Mouse (Mus musculus): ENCODE data around the gene Crip3. TPM values are rescaled to one million over a fixed set of nuclear protein-coding genes. Genes with fewer than 3 reads are reported as not detected.

Crip3 gene
- total and polyA plus RNA-seq, 2 experiments: 1.4 TPM; not detected in 1

DNA sequence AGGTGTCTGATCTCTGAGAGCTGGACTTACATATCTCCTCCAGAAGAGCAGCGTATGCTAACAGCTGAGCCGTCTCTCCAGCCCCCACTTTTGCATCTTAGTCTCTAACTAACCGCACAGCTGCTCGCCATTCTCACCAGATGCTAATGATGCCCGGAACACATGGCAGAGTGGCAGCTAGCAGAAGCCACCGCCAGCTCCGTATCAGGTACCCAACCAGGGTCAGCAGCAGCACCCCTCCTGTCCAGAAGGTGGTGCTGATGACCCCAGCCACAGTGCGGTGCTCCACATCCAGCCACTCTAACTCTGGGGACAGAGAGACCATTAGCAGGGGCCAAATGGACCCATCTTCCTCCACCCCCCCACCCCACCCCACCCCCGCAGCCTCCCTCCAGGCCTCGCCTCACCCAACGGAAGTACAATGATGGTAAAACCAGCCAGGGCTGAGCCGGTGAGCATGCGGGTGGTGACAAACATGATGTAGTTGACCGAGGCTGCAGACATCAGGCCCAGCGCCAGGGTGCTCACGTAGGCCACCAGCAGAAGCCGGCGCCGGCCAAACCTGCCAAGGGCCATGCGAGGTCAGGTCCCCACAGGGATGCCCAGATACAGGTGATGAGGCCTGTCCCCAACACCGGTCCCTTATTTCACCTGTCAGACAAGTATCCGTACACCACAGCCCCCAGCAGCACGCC lies 8.1 kb downstream of the Crip3 start:
- no peaks in the 10 kb centered on the region for H3K27me3 ChIP-seq (ENCODE audit: control insufficient read depth, insufficient read depth, low read length)
- no peaks in the 10 kb centered on the region for H3K36me3 ChIP-seq (ENCODE audit: control insufficient read depth, insufficient read depth, low read length)
- H3K4me3 ChIP-seq (ENCODE audit: insufficient read depth, low read depth, low read length): peak overlapping the region; percentile 3; the same call in 1 of the 2 replicates
- H3K9ac ChIP-seq (ENCODE audit: low read depth, low read length): peak overlapping the region; percentile 28; the same call in 1 of the 2 replicates
- TF ChIP-seq CTCF (IDR thresholded peaks at IDR 0.05; ENCODE audit: low read depth, low read length) (peak; percentile 88), POLR2A (IDR thresholded peaks at IDR 0.05; ENCODE audit: extremely low read depth, insufficient read depth, low read length) (no peak)
- 17% methylated on average over 23 of the region's 23 CpGs for WGBS
- H3K4me1 ChIP-seq (ENCODE audit: control insufficient read depth, insufficient read depth, low read length): peaks cover 15% of the 10 kb centered on the region
- no peaks in the 10 kb centered on the region for H3K79me2 ChIP-seq (ENCODE audit: control insufficient read depth, insufficient read depth, low read length)
- H3K27ac ChIP-seq (replicated peaks; ENCODE audit: insufficient read depth, low read depth, low read length): peak overlapping the region; percentile 55
- peak; percentile 68 for DNase-seq (ENCODE audit: extremely low read depth, low read depth, low spot score)

- Histone ChIP-seq H3K4me1 (ENCODE audit: control insufficient read depth, insufficient read depth, low read length) (peaks cover 15% of the 10 kb centered on the region), H3K36me3 (ENCODE audit: control insufficient read depth, insufficient read depth, low read length) (no peaks in the 10 kb centered on the region), H3K27ac (replicated peaks; ENCODE audit: insufficient read depth, low read depth, low read length) (peak within 1 kb of the TSS; percentile 92), H3K9ac (ENCODE audit: low read depth, low read length) (peak within 1 kb of the TSS; percentile 16; the same call in 1 of the 2 replicates), H3K79me2 (ENCODE audit: control insufficient read depth, insufficient read depth, low read length) (no peaks in the 10 kb centered on the region), H3K27me3 (ENCODE audit: control insufficient read depth, insufficient read depth, low read length) (no peaks in the 10 kb centered on the region), H3K4me3 (ENCODE audit: insufficient read depth, low read depth, low read length) (peak within 1 kb of the TSS; percentile 32; the same call in 1 of the 2 replicates)
- no peak for TF ChIP-seq CTCF (IDR thresholded peaks at IDR 0.05; ENCODE audit: low read depth, low read length)
- TF ChIP-seq POLR2A (IDR thresholded peaks at IDR 0.05; ENCODE audit: extremely low read depth, insufficient read depth, low read length): peak; percentile 45; the same call in 1 of the 2 replicates
- peak; percentile 99 for DNase-seq (ENCODE audit: extremely low read depth, low read depth, low spot score)
- WGBS: 24% methylated on average over 4 of the region's 4 CpGs
Observed at GRCm38 (mm10) chr17:46438298-46438873, 9.7 kb downstream of the Crip3 start, which contains the start of gene Slc22a7. Slc22a7 (minus strand) TSS chr17:46438457.

DNA sequence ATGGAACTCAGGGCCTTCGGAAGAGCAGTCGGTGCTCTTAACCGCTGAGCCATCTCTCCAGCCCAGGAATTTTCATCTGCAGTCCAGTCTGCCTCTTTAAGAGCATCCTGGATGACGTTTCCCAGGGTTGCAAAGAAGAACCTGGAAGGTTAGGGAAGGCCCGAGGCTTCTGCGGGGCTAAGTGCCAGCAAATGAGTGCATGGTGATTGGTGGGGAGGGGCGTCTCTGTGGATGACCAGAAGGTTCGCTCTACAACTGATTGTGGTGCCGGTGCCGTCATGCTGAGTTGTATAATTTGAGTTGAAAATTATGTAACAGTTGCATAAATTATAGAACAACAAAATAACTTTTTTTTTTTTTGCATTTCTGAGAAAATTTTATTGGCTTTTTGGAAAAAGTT lies 10.4 kb downstream of the Crip3 start:
- no peak for DNase-seq (ENCODE audit: extremely low read depth, low read depth, low spot score)
- 58% methylated on average over 10 of the region's 10 CpGs for WGBS
- H3K27me3 ChIP-seq (ENCODE audit: control insufficient read depth, insufficient read depth, low read length): no peaks in the 10 kb centered on the region

GRCm38 (mm10) chr17:46444839-46445579 lies 16.3 kb downstream of the Crip3 start:
- Histone ChIP-seq H3K27me3 (ENCODE audit: control insufficient read depth, insufficient read depth, low read length) (no peaks in the 10 kb centered on the region), H3K9ac (ENCODE audit: low read depth, low read length) (peak overlapping the region; percentile 33), H3K36me3 (ENCODE audit: control insufficient read depth, insufficient read depth, low read length) (no peaks in the 10 kb centered on the region), H3K27ac (replicated peaks; ENCODE audit: insufficient read depth, low read depth, low read length) (no peak overlapping the region), H3K79me2 (ENCODE audit: control insufficient read depth, insufficient read depth, low read length) (no peaks in the 10 kb centered on the region), H3K4me1 (ENCODE audit: control insufficient read depth, insufficient read depth, low read length) (peaks cover 4% of the 10 kb centered on the region; the same call in 1 of the 2 replicates), H3K4me3 (ENCODE audit: insufficient read depth, low read depth, low read length) (peak overlapping the region; percentile 29; the same call in 1 of the 2 replicates)
- 26% methylated on average over 50 of the region's 50 CpGs for WGBS
- DNase-seq (ENCODE audit: extremely low read depth, low read depth, low spot score): no peak
- no peak for TF ChIP-seq CTCF (IDR thresholded peaks at IDR 0.05; ENCODE audit: low read depth, low read length)
- no peak for TF ChIP-seq POLR2A (IDR thresholded peaks at IDR 0.05; ENCODE audit: extremely low read depth, insufficient read depth, low read length)

More for the DNA sequence above, 10.4 kb downstream of the Crip3 start:
- Histone ChIP-seq H3K4me3 (ENCODE audit: insufficient read depth, low read depth, low read length) (no peak overlapping the region), H3K9ac (ENCODE audit: low read depth, low read length) (no peak overlapping the region), H3K27ac (replicated peaks; ENCODE audit: insufficient read depth, low read depth, low read length) (peak overlapping the region; percentile 92), H3K4me1 (ENCODE audit: control insufficient read depth, insufficient read depth, low read length) (peaks cover 13% of the 10 kb centered on the region), H3K79me2 (ENCODE audit: control insufficient read depth, insufficient read depth, low read length) (no peaks in the 10 kb centered on the region), H3K36me3 (ENCODE audit: control insufficient read depth, insufficient read depth, low read length) (no peaks in the 10 kb centered on the region)
- TF ChIP-seq CTCF (IDR thresholded peaks at IDR 0.05; ENCODE audit: low read depth, low read length) (no peak), POLR2A (IDR thresholded peaks at IDR 0.05; ENCODE audit: extremely low read depth, insufficient read depth, low read length) (no peak)

- TF ChIP-seq POLR2A (IDR thresholded peaks at IDR 0.05; ENCODE audit: extremely low read depth, insufficient read depth, low read length) (no peak), CTCF (IDR thresholded peaks at IDR 0.05; ENCODE audit: low read depth, low read length) (no peak)
- H3K36me3 ChIP-seq (ENCODE audit: control insufficient read depth, insufficient read depth, low read length): no peaks in the 10 kb centered on the region
- H3K4me3 ChIP-seq (ENCODE audit: insufficient read depth, low read depth, low read length): no peak overlapping the region
- 92% methylated on average over 16 of the region's 16 CpGs for WGBS
- H3K9ac ChIP-seq (ENCODE audit: low read depth, low read length): no peak overlapping the region
- no peaks in the 10 kb centered on the region for H3K27me3 ChIP-seq (ENCODE audit: control insufficient read depth, insufficient read depth, low read length)
- no peak for DNase-seq (ENCODE audit: extremely low read depth, low read depth, low spot score)
- no peak overlapping the region for H3K27ac ChIP-seq (replicated peaks; ENCODE audit: insufficient read depth, low read depth, low read length)
- H3K79me2 ChIP-seq (ENCODE audit: control insufficient read depth, insufficient read depth, low read length): no peaks in the 10 kb centered on the region
- peaks cover 4% of the 10 kb centered on the region; the same call in 1 of the 2 replicates for H3K4me1 ChIP-seq (ENCODE audit: control insufficient read depth, insufficient read depth, low read length)
Observed at GRCm38 (mm10) chr17:46446264-46446663, 17.5 kb downstream of the Crip3 start.
